Mouse (Mus musculus): ENCODE results near the gene Olfr823. TPM values are rescaled to one million over a fixed set of nuclear protein-coding genes. Genes with fewer than 3 reads are reported as not detected.

Olfr823 gene
- polyA plus RNA-seq (2015; fragmentation: Nextera tagmentation; extraction: Ambion mirVana), result not detected in 2 replicates

DNA sequence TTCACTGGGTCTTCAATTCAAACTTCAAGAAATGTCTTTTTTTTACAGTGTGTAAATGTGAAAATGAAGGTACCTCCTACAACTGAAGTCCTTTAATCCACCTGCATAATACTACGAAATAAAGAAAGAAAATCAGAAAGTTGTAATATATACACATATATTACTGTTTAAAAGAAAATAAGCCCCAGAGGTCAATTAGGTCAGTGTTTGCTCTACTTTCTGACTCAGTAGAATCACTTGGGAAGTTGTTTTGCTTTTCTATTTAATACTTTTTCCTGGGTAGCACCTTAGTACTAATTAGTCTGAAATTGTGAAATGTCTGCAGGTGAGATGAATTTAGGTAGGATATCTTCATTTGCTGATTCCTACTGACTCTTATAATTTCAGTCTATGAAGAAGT is at the start of gene Olfr823:
Gene Olfr823 (minus strand): TSS at position 101 of the 400 bp plus-strand sequence.

DNA sequence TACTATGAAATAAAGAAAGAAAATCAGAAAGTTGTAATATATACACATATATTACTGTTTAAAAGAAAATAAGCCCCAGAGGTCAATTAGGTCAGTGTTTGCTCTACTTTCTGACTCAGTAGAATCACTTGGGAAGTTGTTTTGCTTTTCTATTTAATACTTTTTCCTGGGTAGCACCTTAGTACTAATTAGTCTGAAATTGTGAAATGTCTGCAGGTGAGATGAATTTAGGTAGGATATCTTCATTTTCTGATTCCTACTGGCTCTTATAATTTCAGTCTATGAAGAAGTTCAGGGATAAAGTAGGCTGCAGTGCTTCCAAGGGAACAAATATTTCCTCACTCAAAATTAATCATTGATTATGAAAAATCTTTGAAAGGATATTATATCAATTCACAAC is 14.7 kb upstream of the Olfr823 start, which contains the start of gene Olfr824:
Gene Olfr824 (minus strand): TSS at position 101 of the 400 bp plus-strand sequence.

DNA sequence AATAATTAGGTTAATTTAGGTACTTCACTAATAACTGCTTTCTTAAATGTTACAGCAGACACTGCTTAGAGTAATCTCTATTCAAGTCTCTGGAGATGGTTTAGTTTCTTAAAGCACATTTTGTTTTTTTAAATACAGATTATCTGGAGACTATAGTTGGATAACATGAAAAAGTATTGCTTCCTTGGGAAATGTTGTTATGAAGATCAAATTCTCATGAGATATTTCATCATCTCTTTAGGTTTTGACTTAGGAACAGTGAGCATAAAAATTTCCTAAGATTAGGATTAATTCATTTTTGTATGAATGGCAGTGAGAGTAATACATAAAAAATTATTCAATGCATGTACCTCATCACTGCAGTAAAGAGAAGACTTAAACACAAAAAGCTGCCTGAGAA is 44.3 kb downstream of the Olfr823 start, which contains the start of gene Olfr822:
Gene Olfr822 (plus strand): TSS at position 301 of the 400 bp plus-strand sequence.

Other genes with a start within 250 kb of the Olfr823 start
- gene Olfr814, start 235.5 kb downstream of the Olfr823 start, polyA plus RNA-seq (2015; fragmentation: Nextera tagmentation; extraction: Ambion mirVana), result not detected in 2 replicates
- gene Olfr815, start 209.5 kb downstream of the Olfr823 start, polyA plus RNA-seq (2015; fragmentation: Nextera tagmentation; extraction: Ambion mirVana), result not detected in 2 replicates
- not detected in 2 replicates for gene Olfr816, start 199.8 kb downstream of the Olfr823 start, polyA plus RNA-seq (2015; fragmentation: Nextera tagmentation; extraction: Ambion mirVana)
- gene Olfr818, start 166.3 kb downstream of the Olfr823 start, polyA plus RNA-seq (2015; fragmentation: Nextera tagmentation; extraction: Ambion mirVana), result not detected in 2 replicates
- gene Olfr819, start 148.1 kb downstream of the Olfr823 start, polyA plus RNA-seq (2015; fragmentation: Nextera tagmentation; extraction: Ambion mirVana), result not detected in 2 replicates
- gene Olfr247, start 139.2 kb downstream of the Olfr823 start, polyA plus RNA-seq (2015; fragmentation: Nextera tagmentation; extraction: Ambion mirVana), result not detected in 2 replicates
- not detected in 2 replicates for gene Gm10310, start 130.3 kb downstream of the Olfr823 start, polyA plus RNA-seq (2015; fragmentation: Nextera tagmentation; extraction: Ambion mirVana)
- gene Olfr820, start 102.8 kb downstream of the Olfr823 start, polyA plus RNA-seq (2015; fragmentation: Nextera tagmentation; extraction: Ambion mirVana), result not detected in 2 replicates
- not detected in 2 replicates for gene Olfr821, start 85.0 kb downstream of the Olfr823 start, polyA plus RNA-seq (2015; fragmentation: Nextera tagmentation; extraction: Ambion mirVana)
- gene Olfr822, start 44.2 kb downstream of the Olfr823 start, polyA plus RNA-seq (2015; fragmentation: Nextera tagmentation; extraction: Ambion mirVana), result not detected in 2 replicates
- gene Olfr824, start 14.6 kb upstream of the Olfr823 start, polyA plus RNA-seq (2015; fragmentation: Nextera tagmentation; extraction: Ambion mirVana), result 0.03 TPM in 1 of 2 replicates, not detected in the other
- not detected in 2 replicates for gene Olfr825, start 51.4 kb upstream of the Olfr823 start, polyA plus RNA-seq (2015; fragmentation: Nextera tagmentation; extraction: Ambion mirVana)
- not detected in 2 replicates for gene Olfr826, start 68.8 kb upstream of the Olfr823 start, polyA plus RNA-seq (2015; fragmentation: Nextera tagmentation; extraction: Ambion mirVana)
- gene Olfr827, start 99.0 kb upstream of the Olfr823 start, polyA plus RNA-seq (2015; fragmentation: Nextera tagmentation; extraction: Ambion mirVana), result not detected in 2 replicates
- 0.06 and 0.18 TPM in 2 replicates for gene Neurod4, start 164.9 kb upstream of the Olfr823 start, polyA plus RNA-seq (2015; fragmentation: Nextera tagmentation; extraction: Ambion mirVana)
- gene Tespa1, start 207.5 kb upstream of the Olfr823 start, polyA plus RNA-seq (2015; fragmentation: Nextera tagmentation; extraction: Ambion mirVana), result 0.90 TPM in 2 replicates

All from adrenal gland, postnatal 0 days (tissue).